Mouse (Mus musculus) intestine, embryonic 16.5 days (tissue): ENCODE data around the gene Prr12. TPM values are rescaled to one million over a fixed set of nuclear protein-coding genes. Genes with fewer than 3 reads are reported as not detected.
A peak's percentile ranks its signal among the peaks of the same experiment; 100 is the strongest.

Experiments used
- ATAC-seq: fragments of 200-750 bp; cut with Nextera tagmentation; 2 replicates; pipeline ENCODE4 v1.8.0; 2017; ENCODE audit warnings: moderate TSS enrichment, moderate library complexity
- H3K27ac ChIP-seq: fragments of 300-500 bp; sonication (generic); 2 replicates; pipeline ENCODE4 v1.5.1; 2014; ENCODE audit warnings: mild to moderate bottlenecking, low read length
- H3K27me3 ChIP-seq: fragments of 300-500 bp; sonication (generic); replicated peaks from 2 replicates; pipeline ENCODE4 v1.6.1; 2014; ENCODE audit warnings: low read length, control low read depth, mixed read lengths; ENCODE audit not compliant: control insufficient read depth, insufficient read depth
- H3K36me3 ChIP-seq: fragments of 300-500 bp; sonication (generic); 2 replicates; pipeline ENCODE4 v1.6.1; 2014; ENCODE audit warnings: low read length, control low read depth; ENCODE audit not compliant: control insufficient read depth, insufficient read depth
- H3K4me1 ChIP-seq: fragments of 300-500 bp; sonication (generic); 2 replicates; pipeline ENCODE4 v1.6.1; 2014; ENCODE audit warnings: low read length, control low read depth, mixed read lengths; ENCODE audit not compliant: control insufficient read depth, insufficient read depth
- H3K4me2 ChIP-seq: fragments of 300-500 bp; sonication (generic); 2 replicates; pipeline ENCODE4 v1.6.1; 2014; ENCODE audit warnings: low read depth, low read length, control low read depth
- H3K4me3 ChIP-seq: fragments of 300-500 bp; sonication (generic); 2 replicates; pipeline ENCODE4 v1.5.1; 2014; ENCODE audit warnings: mild to moderate bottlenecking, low read length
- H3K9ac ChIP-seq: fragments of 300-500 bp; sonication (generic); 2 replicates; pipeline ENCODE4 v1.6.1; 2014; ENCODE audit warnings: low read depth, low read length
- H3K9me3 ChIP-seq: fragments of 300-500 bp; sonication (generic); 2 replicates; pipeline ENCODE4 v1.6.1; 2016; ENCODE audit warnings: low read length, control low read depth; ENCODE audit not compliant: control insufficient read depth
- WGBS: fragments of 180-500 bp; shearing (Covaris S2); extraction: QIAGEN DNeasy Blood & Tissue Kit; methylation state at CpG from one replicate; pipeline ENCODE4 v1.1.7; 2014; 5-methylcytosine and 5-hydroxymethylcytosine counted together
- polyA plus RNA-seq: library from polyadenylated mRNA; unstranded; fragments of >200 nt; fragmentation: Nextera tagmentation; extraction: Ambion mirVana; gene quantifications from 2 replicates; pipeline ENCODE4 v1.2.1, GENCODE M21; 2015

Prr12 gene
- polyA plus RNA-seq, 1 experiment from 2014 or later: 6.3 TPM

DNA sequence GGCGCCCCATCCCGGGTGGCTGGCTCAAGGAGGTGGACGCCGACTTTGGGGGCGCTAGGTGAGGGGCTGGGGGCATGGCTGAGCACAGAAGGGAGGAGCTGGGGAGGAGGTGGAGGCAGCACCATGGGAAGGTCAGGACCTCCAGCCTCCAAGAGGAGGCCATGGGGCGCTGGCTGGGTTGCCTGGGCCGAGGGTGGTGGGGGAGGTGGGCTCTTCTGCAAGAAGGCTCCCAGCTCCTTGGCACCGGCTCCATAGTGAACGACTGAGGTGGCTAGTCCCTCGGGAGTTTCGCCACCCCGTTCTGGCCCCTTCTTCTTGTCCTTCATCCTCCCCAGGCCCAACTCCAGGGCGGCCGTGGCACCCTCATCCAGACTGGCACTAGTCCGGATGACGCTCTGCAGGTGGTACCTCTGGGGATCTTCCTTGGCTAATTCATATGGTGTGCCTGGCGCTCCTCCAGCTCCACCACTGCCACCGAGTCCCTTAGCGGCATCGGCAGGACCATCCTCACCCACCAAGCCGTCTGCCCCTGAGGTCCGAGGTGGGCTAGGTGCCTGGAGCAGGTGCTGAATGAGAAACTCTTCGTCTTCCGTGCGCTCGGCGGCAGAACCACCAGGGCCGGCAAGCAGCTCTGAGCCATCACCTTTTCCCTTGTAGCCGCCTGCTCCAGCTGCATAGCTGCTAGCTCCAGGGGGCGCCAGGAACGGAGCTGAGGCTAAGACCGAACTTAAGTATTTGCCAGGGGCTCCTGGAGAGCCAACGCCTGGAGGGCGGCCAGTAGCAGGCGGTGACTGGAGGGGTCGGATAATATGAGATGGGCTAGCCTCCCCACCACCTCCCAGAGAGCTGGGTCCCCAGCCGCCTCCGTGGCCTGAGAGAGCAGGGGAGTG, 4.4 kb downstream of the Prr12 start:
- no peak overlapping the region for H3K27ac ChIP-seq
- ATAC-seq: no peak
- H3K4me2 ChIP-seq: no peak overlapping the region
- WGBS: 91% methylated on average over 38 of the region's 38 CpGs
- H3K9me3 ChIP-seq: no peaks in the 10 kb centered on the region
- H3K4me3 ChIP-seq: no peak overlapping the region
- no peak overlapping the region for H3K9ac ChIP-seq
- peaks cover 57% of the 10 kb centered on the region for H3K36me3 ChIP-seq
- no peaks in the 10 kb centered on the region for H3K27me3 ChIP-seq
- peaks cover 19% of the 10 kb centered on the region for H3K4me1 ChIP-seq

DNA sequence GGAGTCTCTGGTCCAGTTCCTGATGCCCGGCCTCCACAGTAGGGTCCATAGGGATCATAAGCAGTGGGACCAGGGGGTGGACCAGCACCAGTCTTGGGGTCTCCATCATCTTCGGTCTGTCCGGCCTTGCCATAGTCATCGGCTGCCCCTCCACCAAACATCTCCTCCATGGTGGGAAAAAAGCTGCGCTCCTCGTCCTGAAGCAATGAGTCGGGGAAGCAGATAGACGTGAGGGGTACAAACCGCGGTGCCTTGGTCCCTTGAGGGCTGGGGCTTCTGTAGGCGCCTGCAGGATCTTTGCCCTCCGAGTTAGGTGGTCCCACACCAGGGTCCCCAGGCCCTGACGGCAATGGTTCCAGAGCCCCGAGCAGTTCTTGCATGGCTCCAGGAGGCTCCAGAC, 5.2 kb downstream of the Prr12 start:
- no peak for ATAC-seq
- Histone ChIP-seq H3K4me2 (no peak overlapping the region), H3K36me3 (peaks cover 63% of the 10 kb centered on the region), H3K9me3 (no peaks in the 10 kb centered on the region), H3K4me3 (no peak overlapping the region), H3K9ac (no peak overlapping the region), H3K27ac (no peak overlapping the region), H3K27me3 (no peaks in the 10 kb centered on the region), H3K4me1 (peaks cover 19% of the 10 kb centered on the region)
- WGBS: 93% methylated on average over 14 of the region's 14 CpGs

DNA sequence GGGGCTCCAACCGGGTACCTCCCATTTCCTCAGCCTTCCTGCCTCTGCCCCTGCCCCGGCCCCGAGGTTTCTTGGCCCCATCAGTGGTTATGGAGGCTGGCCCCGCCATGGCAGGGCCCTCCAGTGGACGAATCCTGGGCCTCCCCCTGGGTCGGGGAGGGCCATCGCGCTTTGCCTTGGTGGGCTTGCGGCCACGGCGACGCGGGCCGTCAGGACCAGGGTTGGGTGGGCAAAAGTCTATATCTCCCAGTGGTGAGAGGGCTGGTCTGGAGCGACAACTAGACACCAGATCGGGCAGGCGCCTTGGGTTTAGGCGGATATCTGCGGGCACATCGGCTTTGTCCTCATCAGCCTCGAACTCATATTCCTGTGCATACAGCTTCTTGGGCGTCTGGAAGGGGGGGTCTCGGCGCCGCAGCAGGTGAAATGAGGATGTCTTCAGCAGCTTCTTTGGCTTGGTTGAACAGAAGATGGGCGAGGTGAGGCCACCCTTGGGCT, 5.8 kb downstream of the Prr12 start:
- ATAC-seq: no peak
- no peak overlapping the region for H3K9ac ChIP-seq
- H3K4me2 ChIP-seq: no peak overlapping the region
- peaks cover 67% of the 10 kb centered on the region for H3K36me3 ChIP-seq
- H3K9me3 ChIP-seq: no peaks in the 10 kb centered on the region
- H3K4me1 ChIP-seq: peaks cover 16% of the 10 kb centered on the region
- WGBS: 95% methylated on average over 26 of the region's 26 CpGs
- no peaks in the 10 kb centered on the region for H3K27me3 ChIP-seq
- no peak overlapping the region for H3K4me3 ChIP-seq
- H3K27ac ChIP-seq: no peak overlapping the region

DNA sequence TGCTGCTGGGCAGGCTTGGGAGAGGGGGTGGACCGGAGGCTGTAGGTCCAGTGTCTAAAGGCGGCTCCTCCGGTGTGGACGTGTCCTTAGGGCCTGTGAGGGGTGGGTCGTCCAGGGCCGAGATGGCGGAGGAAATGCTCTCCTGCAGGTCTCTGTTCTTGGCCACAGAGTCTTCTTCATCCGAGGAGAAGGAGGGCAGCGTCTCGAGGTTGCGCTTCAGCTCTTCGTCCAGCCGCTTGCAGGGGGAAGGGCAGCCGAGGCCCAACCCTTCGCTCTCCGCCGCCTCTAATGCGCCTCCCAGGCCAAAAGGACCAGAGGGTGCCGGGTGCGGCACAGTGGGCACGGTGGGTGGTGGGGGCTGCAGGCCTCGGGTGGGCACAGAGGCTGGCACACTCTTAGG, 6.9 kb downstream of the Prr12 start:
- Histone ChIP-seq H3K9me3 (no peaks in the 10 kb centered on the region), H3K27ac (no peak overlapping the region), H3K9ac (no peak overlapping the region), H3K4me1 (peaks cover 5% of the 10 kb centered on the region), H3K36me3 (peaks cover 71% of the 10 kb centered on the region), H3K4me3 (no peak overlapping the region), H3K27me3 (no peaks in the 10 kb centered on the region), H3K4me2 (no peak overlapping the region)
- WGBS: 95% methylated on average over 22 of the region's 22 CpGs
- no peak for ATAC-seq

DNA sequence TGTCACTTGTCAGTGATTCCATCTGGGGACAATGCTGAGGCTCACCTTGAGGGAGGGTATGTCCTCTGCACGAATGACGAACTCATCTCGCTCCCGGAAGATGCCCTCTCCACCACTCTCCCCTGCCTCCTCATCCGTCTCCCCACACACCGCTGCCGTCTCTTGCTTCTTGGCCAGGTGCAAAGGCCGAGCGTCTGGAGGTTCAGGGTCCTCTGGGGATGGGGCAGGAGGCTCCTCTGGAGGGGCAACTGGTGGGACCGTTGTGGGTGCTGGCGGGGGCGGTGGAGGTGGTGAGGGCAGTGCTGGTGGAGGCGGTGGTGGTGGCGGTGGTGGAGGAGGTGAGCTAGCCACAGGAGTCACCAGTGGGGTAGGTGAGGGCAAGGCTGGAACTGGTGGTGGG, 9.4 kb downstream of the Prr12 start:
- Histone ChIP-seq H3K4me1 (no peaks in the 10 kb centered on the region), H3K27me3 (no peaks in the 10 kb centered on the region), H3K36me3 (peaks cover 71% of the 10 kb centered on the region), H3K9ac (no peak overlapping the region), H3K4me3 (no peak overlapping the region), H3K4me2 (no peak overlapping the region), H3K9me3 (no peaks in the 10 kb centered on the region), H3K27ac (no peak overlapping the region)
- WGBS: 91% methylated on average over 14 of the region's 14 CpGs
- no peak for ATAC-seq

DNA sequence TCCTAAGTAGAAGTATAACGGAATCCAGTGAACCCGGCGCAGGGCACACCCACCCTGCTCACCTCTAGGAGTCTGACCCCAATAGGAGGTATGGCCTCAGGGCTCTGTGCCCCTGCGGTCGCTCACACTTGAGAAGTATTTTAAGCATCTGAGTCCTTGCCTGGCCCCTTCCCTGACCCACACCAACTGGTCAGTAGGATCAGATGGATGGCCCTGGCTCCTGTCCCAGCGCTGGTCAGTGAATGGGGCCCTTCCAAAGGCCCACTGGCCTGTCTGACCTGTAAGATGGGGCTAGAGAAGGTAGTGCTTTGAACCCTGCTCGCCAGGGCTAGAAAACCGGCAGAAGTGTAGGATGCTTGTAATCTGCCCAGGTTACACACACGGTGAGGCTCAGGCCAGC, 11.8 kb downstream of the Prr12 start:
- WGBS: 97% methylated on average over 9 of the region's 9 CpGs
- Histone ChIP-seq H3K27ac (no peak overlapping the region), H3K36me3 (peaks cover 55% of the 10 kb centered on the region), H3K27me3 (no peaks in the 10 kb centered on the region), H3K9ac (no peak overlapping the region), H3K4me3 (no peak overlapping the region), H3K4me1 (no peaks in the 10 kb centered on the region), H3K4me2 (no peak overlapping the region), H3K9me3 (no peaks in the 10 kb centered on the region)
- ATAC-seq: no peak

DNA sequence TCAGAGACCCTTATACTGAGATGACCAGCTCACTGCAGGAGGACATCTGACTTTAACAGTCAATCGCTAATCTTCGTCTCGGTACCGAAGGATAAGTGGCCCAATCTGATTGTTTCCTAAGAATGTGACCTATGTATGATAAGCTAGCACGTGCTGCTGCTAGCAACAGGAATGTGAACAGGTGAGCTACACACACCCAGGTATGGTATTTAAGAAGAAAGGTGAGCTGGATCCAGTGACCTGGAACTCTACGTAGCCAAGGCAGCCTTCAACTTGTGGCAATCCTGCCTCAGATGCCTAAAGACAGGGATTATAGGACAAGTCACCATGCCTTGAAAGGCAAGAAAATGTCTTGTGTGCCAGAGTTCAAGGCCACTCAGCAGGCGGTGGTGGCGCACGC, 14.3 kb downstream of the Prr12 start:
- 91% methylated on average over 9 of the region's 9 CpGs for WGBS
- 0 out of 2 replicates have a peak, but pooled peaks have one; percentile 27 for ATAC-seq
- H3K9ac ChIP-seq: no peak overlapping the region
- H3K4me2 ChIP-seq: no peak overlapping the region
- no peak overlapping the region for H3K4me3 ChIP-seq
- no peak overlapping the region for H3K27ac ChIP-seq
- peaks cover 53% of the 10 kb centered on the region for H3K36me3 ChIP-seq
- no peaks in the 10 kb centered on the region for H3K4me1 ChIP-seq
- no peaks in the 10 kb centered on the region for H3K27me3 ChIP-seq
- H3K9me3 ChIP-seq: no peaks in the 10 kb centered on the region

DNA sequence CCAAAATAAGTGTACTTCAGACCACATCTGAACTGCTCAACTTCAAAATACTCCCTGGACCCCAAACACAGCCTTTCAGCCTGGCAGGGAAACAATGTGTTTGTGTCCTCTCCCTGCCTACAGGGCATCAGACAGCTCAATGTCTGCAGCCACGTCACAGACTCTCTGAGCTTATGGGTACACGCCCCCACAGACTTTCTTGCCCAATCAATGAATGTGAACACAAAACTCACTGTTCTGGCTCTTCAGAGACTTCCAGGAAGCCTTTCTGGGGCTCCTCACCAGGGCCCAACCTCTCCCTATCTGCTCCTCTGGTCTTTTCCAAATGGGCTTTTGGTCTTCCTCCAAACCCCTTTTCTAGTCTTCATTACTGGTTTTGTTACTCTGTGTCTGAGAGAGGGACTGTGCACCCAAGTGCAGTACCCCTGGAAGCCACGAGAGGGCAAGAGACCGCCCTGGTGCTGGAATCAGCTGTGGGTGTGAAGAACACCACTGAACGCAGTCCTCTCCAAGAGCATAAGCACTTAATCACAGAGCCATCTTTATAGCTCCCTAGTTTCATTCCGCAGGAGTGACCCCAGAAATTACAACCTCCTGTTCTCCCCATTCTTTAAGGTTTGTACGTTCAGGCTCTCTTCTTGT, 14.8 kb downstream of the Prr12 start:
- no peaks in the 10 kb centered on the region for H3K4me1 ChIP-seq
- H3K4me3 ChIP-seq: no peak overlapping the region
- no peaks in the 10 kb centered on the region for H3K27me3 ChIP-seq
- WGBS: 68% methylated on average over 7 of the region's 7 CpGs
- no peak overlapping the region for H3K4me2 ChIP-seq
- 0 out of 2 replicates have a peak, but pooled peaks have one; percentile 47 for ATAC-seq
- H3K9me3 ChIP-seq: no peaks in the 10 kb centered on the region
- peaks cover 53% of the 10 kb centered on the region for H3K36me3 ChIP-seq
- H3K27ac ChIP-seq: no peak overlapping the region
- no peak overlapping the region for H3K9ac ChIP-seq

DNA sequence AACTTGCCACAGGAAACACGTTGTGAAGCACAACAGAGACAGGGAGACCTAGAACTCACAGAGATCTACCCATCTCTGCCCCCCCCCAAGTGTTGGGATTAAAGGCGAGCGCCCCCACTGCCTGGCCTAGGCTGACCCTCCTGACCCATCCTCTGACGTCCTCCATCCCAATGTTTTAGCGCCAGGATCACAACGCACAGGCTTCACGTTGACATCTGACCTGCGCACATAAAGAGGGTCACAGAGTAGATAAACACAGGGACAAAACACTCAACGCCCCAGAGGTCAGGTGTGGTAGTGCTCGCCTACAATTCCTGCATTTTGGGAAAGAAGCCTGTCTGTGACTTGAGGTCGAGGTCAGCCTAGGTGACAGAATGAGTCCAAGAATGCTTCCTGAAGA, 16.0 kb downstream of the Prr12 start:
- no peaks in the 10 kb centered on the region for H3K27me3 ChIP-seq
- no peak overlapping the region for H3K9ac ChIP-seq
- H3K27ac ChIP-seq: no peak overlapping the region
- no peak overlapping the region for H3K4me3 ChIP-seq
- no peak overlapping the region for H3K4me2 ChIP-seq
- H3K9me3 ChIP-seq: no peaks in the 10 kb centered on the region
- peaks cover 53% of the 10 kb centered on the region for H3K36me3 ChIP-seq
- no peak for ATAC-seq
- H3K4me1 ChIP-seq: no peaks in the 10 kb centered on the region
- 85% methylated on average over 11 of the region's 11 CpGs for WGBS
